Mouse (Mus musculus): ENCODE data around the gene Fam222b.
"Not testable (repeated sequence)": the region's sequence is repeated elsewhere in the genome, so short reads cannot be mapped to it uniquely, and the experiment has no call there.

Gene Fam222b

DNA sequence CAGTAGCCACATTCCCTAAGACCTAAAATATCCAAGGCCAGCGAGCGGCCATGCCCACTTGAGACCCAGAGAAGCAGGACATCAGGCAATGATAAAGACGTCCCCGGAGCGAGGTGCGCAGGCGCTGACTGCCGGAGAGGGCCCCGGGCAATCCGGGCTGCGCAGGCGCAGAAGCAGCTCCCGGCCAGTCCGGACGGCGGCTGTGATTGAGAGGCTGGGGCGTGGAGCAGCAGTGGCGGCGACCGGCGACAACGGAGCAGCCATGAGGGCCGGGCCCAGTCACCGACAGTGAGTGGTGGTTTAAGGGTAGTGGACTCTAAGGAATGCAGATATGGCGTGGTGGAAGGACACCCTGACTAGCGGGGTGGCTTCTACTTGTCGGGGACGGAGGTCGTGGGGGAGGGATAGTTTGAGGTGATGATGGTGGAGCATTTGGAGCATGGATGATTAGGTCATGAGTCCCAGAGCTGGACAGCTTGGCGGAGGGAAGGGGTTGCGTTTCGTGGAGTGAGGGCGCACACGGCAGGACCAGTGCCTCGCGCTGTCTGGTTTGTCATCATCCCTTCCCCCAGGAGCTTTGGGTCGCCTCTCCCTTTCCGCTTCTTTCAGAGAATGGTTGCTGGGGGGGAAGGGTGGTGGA is at the start of gene Fam222b:
Fam222b (plus strand) TSS at position 157 of the 640 bp plus-strand sequence.
- peak; percentile 80 to 93 for DNase-seq (ENCODE audit: low spot score in 2 of 2)

DNA sequence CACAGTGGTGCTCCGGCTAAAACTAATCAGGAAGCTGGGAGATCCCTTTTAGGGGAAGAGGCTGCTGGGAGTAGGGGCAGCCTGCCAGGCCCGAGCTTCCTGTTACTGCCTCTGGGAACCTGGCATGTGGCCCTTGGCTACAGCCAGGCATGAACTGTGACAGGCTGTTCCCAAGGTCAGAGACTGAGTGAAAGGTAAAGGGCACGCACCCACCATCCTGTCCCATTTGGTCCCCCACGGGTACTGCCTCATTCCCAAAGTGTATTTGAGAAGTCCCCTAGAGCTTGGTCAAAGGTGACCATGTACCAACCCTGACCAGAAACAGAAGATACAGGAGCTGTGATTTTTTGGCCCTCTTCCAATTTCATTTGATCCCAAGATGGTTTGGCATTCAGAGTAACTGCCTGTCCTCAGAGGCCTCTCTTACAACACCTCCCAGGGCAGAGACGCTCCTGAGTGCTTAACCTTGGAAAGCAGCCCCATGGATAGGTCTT is 49.7 kb upstream of the Fam222b start:
- DNase-seq (ENCODE audit: low spot score in 2 of 2): peak in 1 of 2 experiments; percentile 39

DNA sequence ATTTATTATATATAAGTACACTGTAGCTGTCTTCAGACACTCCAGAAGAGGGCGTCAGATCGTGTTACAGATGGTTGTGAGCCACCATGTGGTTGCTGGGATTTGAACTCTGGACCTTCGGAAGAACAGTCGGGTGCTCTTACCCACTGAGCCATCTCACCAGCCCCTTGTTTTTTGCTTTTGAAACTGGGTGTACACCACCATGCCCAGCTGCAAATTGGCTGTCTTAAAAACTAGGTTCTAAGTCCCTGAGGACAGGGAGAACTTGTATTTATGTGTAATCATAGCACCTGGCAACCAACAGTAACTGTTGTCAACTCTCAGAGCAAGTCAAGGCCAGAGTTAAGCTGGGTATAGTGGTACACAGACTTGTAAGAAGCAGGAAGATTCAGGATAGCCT is 45.8 kb upstream of the Fam222b start:
- not testable (repeated sequence) for DNase-seq (ENCODE audit: low spot score in 2 of 2)

DNA sequence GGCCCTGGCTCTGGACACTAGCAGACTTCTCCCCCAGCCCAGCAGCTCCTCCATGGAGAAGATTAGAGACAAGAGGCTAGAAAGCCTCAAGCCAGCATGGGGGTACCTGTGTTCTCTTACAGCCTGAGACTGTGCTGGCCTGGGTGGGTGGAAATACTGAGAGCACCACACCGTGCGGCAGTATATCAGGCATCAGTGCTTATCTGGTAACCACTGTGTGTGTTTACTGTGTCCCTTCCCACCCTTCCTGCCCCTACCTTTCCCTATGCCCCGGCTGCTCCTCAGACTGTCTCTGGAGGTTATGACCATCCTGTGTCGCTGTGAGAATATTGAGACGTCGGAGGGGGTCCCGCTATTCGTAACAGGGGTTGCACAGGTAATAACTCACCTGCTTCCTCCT is 41.4 kb upstream of the Fam222b start:
- no peak for DNase-seq (ENCODE audit: low spot score in 2 of 2)

DNA sequence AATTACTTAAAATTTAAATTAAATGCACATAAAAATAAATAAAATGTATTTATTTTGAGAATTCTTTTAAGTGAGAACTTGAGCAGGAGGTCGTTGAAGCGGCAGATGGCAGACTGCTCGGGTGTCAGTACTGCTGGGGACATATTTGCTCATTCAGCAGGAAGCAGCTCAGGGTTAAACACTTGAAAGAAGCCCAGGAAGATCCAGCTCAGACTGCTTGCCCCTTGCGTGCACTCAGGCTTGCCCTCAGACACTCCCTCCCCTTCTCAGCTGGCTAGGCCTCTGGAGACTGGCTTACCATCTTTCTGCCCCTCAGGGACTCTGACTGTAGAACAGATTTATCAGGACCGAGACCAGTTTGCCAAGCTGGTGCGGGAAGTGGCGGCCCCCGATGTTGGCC is 37.5 kb upstream of the Fam222b start:
- DNase-seq (ENCODE audit: low spot score in 2 of 2): peak in 1 of 2 experiments; percentile 26

DNA sequence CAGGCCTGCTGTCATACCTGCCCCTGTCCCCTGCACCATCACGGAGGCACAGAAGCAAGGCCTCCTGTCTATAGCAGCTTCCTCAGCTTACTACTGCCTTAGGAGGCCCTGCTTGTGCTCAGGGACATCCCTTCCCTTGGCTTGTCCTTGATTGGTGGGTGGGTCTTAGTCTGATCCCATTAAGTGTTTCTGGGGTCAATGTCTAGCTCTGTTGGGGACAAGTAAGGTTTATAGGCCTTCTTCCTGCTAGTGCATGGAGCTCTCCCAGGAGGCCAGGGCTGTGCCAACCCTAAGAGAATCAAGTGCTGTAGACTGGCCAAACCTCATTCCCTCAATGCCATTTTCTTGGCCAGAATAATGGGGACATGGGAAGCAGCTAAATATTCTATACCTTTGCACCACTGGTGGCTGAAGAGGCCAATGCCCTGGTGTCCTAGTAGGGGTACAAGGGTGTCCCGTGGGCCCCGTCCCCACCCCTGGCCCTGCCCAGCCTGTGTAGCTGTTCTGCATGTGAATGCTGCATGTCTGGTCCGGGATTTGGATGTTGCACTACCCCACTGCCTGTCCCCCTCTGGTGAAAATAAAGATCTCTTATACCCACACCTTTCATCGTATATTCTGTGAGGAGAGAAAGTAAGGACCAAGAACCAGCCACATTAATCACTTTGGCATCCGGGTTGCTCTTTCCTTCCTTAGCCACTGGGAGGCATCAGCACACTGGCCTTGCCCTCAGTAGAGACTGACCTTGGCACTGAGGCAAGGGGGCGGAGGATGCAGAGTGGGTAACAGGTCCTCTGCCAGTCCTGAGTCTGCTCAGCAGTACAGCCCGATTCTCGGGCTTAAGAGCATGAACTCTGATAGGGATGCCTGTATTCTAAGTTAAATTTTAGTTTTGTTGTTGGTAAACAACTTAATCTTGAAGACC is 34.4 kb upstream of the Fam222b start:
- DNase-seq (ENCODE audit: low spot score in 2 of 2): peak; percentile 68 to 87

DNA sequence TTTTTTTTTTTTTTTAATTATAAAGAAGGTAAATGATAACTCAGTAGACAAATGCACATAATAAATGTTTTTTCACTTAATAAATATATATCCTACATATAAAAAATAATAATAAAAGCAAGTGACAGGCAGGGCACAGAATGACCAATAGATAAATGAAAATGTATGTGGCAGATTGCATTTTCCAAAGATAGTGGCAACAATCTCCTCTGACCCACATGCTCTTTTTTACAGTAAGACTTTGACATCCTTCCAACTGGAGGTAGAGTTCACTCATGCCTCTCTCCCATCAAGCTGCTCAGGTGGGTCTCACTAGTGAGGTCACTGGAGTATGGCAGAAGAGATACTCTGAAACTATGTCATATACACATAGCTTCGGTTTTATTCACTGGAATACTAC is 31.9 kb upstream of the Fam222b start:
- no peak for DNase-seq (ENCODE audit: low spot score in 2 of 2)

DNA sequence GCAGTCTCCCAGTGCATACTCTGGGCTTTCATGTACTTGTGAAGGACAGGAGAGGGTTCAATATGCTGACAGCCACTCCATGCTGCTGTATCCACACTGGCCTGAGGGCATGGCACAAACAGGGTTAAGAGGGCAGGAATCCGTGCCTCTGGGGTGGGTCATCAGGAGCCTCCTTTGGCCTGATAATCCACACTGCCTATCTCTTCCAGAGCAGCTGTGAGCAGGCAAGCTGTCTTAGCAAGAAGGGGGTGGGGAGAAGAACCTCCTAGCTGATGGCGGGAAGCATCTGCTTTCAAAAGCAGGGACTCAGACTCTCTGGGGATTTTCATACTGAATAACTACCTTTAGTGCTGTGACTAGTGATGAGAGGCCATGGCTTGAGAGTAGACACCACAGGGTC is 28.6 kb upstream of the Fam222b start:
- DNase-seq (ENCODE audit: low spot score in 2 of 2): peak; percentile 69 to 78

DNA sequence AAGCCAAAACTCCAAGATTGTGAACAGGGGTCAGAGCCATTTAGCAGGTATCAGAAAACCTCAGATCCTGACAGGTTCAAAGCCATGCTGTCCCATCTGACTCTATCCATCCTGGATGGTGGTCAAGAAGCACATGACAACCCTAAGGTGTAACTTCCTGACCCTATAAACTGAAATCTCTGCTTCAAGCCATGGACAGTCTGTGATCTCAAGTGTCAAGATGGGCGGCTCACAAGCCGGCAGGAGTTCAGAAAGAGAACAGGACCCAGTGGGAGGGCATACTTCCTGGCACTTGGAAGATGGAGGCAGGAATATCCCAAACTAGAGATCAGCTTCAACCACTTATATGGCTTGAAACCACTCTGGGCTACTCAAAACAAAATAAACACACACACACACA is 27.8 kb upstream of the Fam222b start:
- DNase-seq (ENCODE audit: low spot score in 2 of 2): no peak

DNA sequence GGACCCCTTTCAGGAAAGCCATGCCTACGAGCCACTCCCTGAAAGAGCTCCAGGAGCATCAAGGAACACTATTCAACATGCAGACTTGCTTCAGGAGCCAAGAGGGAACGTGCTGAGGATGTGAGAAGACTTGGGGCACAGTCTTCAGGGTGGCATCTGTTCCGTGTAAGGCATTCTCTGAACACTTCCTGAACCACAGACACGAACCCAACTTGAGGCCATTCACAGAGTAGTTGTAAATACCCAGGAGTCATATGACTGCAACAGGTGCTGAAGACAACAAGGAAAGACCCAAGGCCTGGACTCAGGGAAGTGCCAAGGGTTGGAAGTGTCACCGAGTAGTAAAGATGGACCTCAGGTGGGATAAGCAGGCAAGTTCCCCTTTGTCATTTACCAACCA is 26.9 kb upstream of the Fam222b start:
- no peak for DNase-seq (ENCODE audit: low spot score in 2 of 2)

DNA sequence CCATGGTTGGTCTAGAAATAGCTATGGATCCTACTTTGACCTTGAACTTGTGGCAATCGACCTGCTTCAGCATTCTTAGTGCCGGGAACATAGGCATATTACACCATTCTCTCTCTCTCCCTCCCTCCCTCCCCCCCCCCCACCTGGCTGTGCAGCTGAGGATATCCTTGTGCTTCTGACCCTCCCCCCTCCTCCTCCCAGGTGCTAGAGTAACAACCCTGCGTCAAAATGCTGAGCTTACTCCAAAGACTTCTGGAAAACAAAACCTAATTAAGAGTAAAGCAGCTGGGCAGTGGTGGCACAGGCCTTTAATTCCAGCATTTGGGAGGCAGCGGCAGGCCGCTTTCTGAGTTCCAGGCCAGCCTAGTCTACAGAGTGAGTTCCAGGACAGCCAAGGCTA is 25.3 kb upstream of the Fam222b start:
- DNase-seq (ENCODE audit: low spot score in 2 of 2): no peak

DNA sequence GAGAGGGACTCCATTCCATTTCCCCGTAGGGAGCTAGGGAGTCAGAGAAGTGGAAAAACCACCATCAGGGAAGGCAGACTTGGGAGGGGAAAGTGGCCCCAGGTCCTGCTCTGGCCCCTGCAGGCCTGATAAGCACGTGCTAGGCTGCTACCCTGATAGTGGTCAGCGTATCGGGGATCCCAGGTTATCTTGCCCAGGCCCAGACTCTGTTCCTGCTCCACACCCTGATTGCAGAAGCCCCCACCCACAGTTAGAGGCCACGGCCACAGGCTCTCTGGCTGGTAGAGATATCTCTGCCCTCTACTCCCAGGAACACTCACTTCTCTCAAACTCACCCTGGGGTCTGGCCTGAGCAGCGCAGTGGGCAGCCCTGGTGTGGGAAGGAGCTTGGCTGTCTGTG is 24.8 kb upstream of the Fam222b start:
- peak; percentile 78 to 83 for DNase-seq (ENCODE audit: low spot score in 2 of 2)

DNA sequence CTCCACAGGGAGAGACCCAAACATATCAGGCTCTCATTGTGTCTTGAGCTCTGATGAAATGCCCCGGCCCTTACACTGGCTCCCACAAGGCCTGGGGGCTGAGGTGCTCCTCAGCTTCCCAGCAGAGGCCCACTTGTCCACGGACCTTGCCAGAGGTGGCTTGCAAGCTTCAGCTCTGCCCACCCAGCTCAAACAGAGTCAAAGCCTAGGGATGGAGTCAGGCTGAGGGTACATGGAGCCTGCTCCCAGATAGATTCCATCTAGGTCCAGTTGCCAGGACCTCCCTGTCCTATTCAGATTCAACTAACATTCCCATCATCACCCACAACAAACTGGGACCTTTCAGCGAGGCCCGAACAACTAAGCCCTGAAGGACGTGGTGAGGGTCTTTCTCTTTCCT is 22.5 kb upstream of the Fam222b start:
- peak; percentile 40 to 63 for DNase-seq (ENCODE audit: low spot score in 2 of 2)

DNA sequence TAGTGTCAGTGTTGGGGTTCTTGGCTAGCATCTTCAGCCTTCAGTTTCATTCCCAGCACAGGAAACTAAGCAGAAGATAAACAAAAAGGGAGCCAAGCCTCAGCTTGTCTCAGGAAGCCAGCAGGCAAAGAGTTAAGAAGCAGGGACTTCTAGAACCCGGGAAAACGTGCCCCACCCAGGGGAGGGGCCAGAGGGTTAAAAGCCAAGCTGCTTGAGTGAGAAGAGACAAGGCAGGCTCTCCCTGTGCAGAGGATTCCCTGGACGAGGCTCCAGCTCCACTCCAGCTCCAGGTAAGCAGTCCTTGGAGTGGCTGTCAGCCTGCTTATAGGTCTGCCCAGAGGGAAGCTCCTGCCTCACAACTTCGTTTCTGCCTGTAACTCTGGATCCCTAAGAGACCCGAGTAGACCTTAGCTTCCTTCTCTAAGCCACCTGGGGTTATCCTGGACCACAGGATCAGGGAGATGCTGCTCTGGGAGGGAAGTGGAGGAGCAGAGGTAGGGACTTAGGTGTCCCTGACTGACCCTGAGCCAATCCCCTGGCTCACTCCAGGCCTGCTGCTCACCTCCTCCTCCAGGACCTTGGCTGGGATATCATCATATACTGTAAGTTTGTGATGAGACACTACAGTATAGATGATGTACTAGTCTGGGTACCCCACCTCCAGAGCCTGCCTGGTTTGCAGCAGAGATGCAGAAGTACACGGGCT is 21.9 kb upstream of the Fam222b start:
- DNase-seq (ENCODE audit: low spot score in 2 of 2): peak; percentile 85 to 88

DNA sequence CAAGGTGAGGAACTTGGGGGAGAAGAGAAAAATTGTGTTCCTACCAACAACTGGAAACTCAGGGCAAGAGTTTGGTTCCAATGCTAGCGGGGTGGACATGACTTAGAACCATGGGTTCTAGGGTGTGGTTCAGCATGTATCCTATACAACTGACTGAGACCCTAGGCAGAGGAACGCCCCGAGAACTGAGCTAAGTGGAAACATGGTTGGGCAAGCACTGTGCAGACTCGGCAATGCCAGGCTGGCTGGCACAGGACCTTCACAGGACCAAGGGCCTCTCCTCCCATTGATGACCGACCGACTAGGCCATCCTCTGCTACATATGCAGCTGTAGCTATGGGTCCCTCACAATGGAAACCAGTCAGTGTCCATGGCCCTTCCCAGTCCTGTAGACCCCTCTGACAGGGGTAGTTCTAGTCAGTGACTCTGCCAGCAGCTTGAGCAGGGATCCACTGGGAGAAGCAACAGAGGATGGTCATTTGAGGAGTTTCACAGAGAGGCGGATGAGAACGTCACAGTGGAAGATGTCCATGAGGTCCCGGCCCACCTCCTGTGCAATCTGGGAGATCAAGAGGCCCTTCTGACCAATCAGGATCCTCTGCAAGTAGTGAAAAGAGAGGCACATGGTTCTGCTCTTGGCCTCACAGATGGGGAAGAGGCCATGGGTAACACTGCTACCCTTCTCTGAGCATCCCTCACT is 20.7 kb upstream of the Fam222b start:
- DNase-seq (ENCODE audit: low spot score in 2 of 2): peak; percentile 58 to 78

DNA sequence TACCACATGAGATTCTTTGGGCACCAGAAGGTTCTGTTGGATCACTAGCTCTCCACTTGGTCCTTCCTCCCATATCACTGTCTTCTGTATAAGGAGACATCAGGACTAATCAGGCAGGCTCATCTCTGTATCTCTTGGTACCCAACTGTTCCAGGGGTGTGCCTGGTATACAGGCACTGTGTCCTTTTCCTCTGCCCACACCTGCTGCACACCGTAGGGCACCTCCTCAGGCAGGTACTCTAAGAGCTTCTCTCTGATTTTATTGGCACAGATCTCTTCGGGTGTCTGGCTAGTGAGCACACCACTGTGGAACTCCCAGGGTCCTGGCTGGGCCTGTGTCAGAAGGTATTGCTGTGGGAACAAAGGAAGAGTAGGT is 20.2 kb upstream of the Fam222b start:
- peak; percentile 53 to 54 for DNase-seq (ENCODE audit: low spot score in 2 of 2)

DNA sequence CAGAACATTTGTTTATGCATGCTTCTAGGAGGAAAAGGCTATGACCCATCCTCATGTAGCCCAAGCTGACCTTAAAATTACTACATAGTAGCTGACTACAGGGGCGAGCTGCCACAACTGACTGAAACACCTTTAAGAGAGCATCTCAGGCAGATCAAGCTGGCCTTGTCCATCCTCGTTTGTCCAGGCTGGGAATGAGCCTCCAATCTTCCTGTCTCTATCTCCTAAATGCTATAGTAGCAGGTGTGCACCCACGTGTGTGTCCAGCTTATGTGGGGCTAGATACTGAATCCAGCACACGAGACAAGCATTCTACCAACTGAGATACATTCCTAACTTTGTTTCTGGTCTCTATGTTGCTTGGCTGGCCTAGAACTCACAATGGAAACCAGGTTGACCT is 19.8 kb upstream of the Fam222b start:
- no peak for DNase-seq (ENCODE audit: low spot score in 2 of 2)

DNA sequence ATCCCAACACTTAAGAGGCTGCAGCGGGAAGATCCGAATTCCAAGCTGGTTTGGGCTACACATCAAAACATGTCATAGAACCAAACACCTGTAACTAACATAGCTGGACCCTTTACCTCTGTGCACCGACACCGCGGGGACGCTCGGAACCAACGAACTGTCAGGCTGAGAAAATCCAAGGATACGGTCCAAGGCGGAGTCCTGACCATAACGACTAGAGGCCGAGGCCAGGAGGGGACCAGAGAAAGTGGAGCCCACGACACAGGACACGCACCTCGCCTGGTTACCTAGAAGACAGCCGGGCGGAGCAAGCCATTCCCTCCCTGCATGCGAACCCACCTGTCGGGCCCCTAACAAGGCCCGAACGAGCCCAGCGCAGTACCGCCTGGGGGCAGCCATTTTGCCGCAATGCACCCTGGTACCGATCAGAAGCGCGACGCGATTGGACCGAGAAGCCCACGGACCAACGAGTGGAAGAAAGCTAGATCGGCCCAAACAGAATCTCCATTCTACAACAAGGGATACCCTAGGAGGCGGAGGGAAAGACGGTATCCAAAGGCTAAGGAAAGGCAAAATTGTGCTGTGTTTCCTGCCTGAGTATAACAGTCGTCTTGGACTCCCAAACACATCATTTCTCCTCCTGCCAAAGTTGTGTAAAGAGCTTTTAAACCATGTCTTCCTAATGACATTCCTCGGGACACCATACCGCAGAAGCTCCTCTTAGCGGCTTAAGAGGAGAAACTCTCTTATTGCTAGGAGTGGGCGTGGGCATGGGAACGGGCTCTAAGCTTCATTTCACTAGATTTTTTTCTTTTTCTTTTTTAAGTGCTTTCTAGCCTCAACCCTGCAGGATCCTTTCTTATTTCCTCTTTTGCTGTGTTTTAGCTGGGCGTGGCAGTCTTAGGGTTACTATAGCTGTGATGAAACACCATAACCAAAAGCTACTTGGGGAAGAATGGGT is 14.2 kb upstream of the Fam222b start, which contains the start of gene Eral1:
Eral1 (minus strand) TSS at position 423 of the 961 bp plus-strand sequence.
- DNase-seq (ENCODE audit: low spot score in 2 of 2): peak; percentile 66 to 88

DNA sequence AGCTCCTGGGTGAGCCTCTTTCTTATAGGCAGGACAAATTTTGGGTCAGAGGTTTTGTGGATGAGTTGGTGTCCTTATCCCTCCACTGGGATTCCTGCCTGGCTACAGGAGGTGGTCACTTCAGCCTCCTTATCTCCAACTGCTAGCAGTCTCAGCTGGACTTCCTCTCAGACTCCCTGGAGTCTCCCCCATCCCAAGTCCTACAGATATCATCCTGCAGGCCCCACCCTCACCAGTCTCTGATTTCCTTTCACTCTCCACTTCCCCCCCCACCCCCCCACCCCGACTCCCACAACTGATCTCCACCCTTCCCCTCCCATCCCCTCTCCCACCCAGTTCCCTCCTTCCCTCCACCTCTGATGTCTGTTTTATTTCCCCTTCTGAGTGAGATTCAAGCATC is 10.9 kb upstream of the Fam222b start:
- no peak for DNase-seq (ENCODE audit: low spot score in 2 of 2)

DNA sequence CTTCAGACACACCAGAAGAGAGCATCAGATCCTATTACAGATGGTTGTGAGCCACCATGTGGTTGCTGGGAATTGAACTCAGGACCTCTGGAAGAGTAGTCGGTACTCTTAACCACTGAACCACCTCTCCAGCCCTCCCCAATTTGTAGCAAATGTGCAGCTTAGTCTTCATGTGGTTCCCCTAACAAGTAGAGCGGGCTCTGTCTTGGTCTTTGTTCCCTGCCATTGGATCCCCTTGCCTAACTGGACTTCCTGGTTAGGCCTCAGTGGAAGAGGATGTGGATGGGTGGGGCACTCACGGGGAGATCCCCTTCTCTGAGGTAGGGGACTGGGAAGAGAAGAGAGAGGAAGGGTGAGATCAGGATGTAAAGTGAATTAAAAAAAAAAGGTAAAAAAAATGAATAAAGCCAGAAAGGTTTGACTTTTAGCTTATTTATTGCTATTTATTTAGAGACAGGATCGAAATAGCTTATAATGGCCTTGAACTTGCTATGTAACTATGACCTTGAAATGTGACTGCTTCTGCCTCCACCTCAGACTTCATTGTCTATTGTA is 7.5 kb upstream of the Fam222b start:
- DNase-seq (ENCODE audit: low spot score in 2 of 2): no peak
